Mouse (Mus musculus) frontal cortex, postnatal 14 days (tissue): ENCODE measurements around the gene Osbp.
A peak's percentile ranks its signal among the peaks of the same experiment; 100 is the strongest.

Experiments used
- DNase-seq, 2 experiments: peaks; one replicate each; pipeline ENCODE4 v3.0.0; 2022; ENCODE audit warnings: low spot score in 2 of 2

Gene Osbp

DNA sequence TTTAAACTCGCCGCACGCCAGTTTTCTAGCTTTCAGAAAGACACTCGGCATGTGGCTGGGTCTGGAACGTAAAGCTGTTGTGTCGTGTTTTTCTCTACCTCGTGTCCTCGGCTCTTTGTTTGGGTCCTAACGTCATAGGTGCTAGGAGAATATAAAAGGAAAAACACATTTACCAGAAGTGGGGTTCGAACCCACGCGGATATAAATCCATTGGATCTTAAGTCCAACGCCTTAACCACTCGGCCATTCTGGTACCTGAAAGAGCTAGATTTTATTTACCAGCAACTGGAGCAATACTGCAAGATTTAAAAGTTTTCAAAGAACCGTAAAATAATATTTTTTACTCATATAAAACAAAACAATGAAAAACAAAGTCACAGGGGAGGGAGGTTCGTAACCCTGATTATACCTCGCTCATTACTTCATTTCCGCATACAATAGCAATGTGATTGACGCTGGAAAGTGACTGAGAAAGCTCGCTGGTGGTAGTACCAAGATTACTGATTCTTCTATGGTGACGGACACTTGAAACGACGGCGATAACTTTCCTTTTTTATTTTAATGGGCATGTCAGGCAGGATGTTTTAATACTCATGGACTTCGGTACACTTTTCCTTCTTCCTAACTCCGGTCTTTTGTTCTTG lies 45.3 kb downstream of the Osbp start:
- DNase-seq = peak; percentile 57 to 74

DNA sequence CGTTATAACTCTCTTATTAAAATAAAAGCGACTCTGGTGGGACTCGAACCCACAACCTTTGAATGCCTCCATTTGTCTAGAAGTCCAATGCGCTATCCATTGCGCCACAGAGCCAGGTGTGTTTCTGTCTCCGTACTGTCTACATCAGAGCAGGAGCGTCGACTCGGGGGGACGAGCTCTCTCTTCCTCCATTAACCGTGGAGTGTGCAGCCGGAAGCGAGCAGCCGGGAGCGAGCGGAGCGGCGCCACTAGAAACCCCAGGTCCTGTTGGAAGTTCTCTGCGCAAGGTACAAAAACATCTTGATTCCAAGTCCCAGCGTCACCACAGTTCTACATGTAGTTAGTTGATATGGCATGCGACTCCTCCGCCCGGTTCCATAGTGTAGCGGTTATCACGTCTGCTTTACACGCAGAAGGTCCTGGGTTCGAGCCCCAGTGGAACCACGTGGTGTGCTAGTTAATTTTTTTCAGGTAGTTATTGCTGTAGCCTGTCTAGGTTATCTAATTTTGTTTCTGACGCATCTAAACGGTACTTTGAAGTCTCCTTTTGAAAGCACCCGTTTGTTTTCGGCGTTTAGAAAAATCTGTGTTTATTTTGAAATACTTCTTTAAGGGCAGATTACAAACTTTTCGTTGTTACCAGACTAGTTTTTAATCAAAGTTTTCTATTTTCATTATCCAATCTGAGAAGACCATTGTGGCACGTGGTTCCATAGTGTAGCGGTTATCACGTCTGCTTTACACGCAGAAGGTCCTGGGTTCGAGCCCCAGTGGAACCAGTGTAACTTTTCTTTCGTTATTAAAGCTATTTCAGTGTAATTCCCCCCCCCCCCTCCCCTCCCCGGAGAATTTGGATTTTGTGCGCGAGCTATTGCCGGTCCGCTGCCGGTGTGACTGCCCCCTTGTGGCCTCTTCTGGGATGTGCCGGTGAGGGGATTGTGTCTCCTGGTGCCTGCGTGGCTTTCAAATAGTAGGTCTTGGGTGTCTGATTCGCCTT lies 46.1 kb downstream of the Osbp start:
- peak; percentile 78 to 89 for DNase-seq

- DNase-seq = no peak
These were observed 46.9 kb downstream of the Osbp start for GRCm38 (mm10) chr19:12012615-12013014.

- peak in 1 of 2 experiments; percentile 49 for DNase-seq
These were observed 47.5 kb downstream of the Osbp start for GRCm38 (mm10) chr19:12013228-12013627.

- no peak for DNase-seq
These were observed 50.0 kb downstream of the Osbp start for GRCm38 (mm10) chr19:12015708-12016107.

DNA sequence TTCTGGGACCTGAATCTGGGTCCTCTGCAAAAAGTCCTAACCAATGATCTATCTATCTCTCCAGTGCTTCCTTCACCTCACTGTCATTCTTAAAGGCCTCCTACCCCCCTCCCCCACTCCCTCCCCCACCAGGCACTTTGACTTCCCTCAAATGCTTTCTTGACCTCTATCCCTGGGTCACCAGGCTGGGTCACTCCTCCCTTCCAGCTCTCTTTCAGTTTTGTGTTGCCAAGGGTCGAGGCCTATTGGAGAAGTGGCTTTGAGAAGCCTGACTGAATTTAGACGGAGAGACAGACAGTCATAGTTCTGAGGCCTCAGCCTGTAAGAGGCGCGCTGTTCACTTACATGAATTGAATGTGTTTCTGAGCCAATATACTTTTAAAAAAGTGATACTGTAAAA lies 50.5 kb downstream of the Osbp start:
- no peak for DNase-seq

DNA sequence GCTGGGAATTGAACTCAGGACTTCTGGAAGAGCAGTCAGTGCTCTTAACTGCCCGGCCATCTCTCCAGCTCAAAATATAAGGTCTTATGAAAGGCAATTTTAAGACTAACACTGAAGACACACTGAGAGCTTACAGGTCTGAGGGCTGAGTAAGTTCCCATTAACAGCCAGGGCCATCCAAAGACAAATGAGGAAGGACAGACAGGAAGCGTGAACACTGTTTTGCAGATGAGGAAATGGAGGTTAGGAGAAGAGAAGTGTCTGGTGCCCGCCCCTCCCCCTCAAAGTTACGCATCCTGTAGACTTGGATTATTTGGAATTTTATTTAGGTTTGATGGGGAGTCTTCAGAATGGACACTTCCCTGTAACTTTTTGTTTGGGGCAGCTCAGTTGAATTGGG lies 58.4 kb downstream of the Osbp start:
- no peak for DNase-seq

- no peak for DNase-seq
These were observed 59.6 kb downstream of the Osbp start for GRCm38 (mm10) chr19:12025333-12025732.

- no peak for DNase-seq
These were observed 60.9 kb downstream of the Osbp start for GRCm38 (mm10) chr19:12026606-12027005.

DNA sequence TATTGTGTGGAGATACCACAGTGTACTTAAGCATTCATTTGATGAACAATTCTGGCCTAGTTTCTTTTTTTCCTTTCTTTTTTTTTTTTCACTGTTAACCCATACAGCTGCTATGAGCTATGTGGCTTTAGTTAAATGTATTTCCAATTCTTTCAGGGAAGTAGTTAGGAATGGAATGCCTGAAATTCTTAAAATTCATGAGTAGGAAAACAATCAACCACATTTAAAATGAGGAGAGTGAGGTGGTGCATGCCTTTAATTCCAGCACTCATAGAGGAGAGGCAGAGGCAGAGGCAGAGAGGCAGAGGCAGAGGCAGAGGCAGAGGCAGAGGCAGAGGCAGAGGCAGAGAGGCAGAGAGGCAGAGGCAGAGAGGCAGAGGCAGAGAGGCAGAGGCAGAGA lies 72.0 kb downstream of the Osbp start:
- DNase-seq = no peak

DNA sequence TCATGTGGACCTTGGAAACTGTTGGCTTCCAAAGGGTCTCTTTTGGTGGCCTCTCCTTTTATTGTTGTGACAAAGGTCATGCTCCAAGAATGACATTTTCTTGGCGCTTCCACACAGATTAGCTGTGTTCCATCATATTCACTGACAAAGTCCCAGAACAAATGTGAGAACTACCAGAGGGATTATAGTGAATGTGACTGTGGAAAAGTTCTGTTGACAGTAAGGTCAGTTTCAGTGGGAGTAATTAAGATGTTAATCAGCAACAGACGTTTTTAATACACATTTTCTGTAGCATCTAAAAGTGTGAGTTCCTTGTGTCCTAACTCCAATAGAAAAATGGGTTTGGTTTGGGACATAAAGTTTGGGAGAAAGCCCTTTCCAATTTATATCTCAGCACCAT lies 75.5 kb downstream of the Osbp start, which contains the start of gene Olfr1423:
Olfr1423 (minus strand) TSS at position 101 of the 400 bp plus-strand sequence.
- DNase-seq = no peak

GRCm38 (mm10) chr19:12043163-12043562 lies 77.4 kb downstream of the Osbp start:
- no peak for DNase-seq
